Mouse (Mus musculus) E14TG2a.4 (cell line): ENCODE data around the gene Rexo1.

Experiments
- CTCF ChIP-seq: conservative IDR thresholded peaks from 2 replicates; pipeline ENCODE4 v1.5.1; 2014; ENCODE audit warnings: low read length
- NANOG ChIP-seq: IDR thresholded peaks from 2 replicates; pipeline ENCODE4 v1.6.1; 2014; ENCODE audit warnings: borderline replicate concordance, low read length, mixed read lengths
- POU5F1 ChIP-seq: IDR thresholded peaks from 2 replicates; pipeline ENCODE4 v1.6.1; 2014; ENCODE audit warnings: low read length, borderline replicate concordance

DNA sequence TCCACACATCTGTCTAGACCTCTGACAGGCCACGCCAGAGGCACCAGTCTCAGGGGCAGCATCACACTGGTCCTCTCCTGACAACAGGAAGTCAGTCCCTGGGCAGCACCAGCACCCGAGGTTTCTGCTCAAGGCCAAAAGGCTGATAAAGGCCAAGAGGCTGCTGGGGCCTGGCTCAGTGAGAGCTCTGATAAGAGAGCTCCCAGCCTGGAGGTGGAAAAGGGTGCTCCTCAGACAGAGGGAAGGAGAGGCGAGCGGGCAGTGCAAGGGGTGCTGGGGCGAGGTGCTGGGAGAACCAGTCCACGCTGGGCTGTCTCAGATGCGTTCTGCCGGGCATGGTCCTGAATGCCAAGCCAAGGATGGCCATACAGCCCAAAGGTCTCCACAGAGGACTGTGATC, 7.8 kb downstream of the Rexo1 start:
- no peak for TF ChIP-seq CTCF
- TF ChIP-seq NANOG = no peak
- no peak for TF ChIP-seq POU5F1
